Mouse (Mus musculus) kidney, adult 11 months (tissue): Measurements from ENCODE around the gene Olfr1301.

Source experiments
- DNase-seq: peaks from one replicate; pipeline ENCODE4 v3.0.0; 2022

The Olfr1301 gene

DNA sequence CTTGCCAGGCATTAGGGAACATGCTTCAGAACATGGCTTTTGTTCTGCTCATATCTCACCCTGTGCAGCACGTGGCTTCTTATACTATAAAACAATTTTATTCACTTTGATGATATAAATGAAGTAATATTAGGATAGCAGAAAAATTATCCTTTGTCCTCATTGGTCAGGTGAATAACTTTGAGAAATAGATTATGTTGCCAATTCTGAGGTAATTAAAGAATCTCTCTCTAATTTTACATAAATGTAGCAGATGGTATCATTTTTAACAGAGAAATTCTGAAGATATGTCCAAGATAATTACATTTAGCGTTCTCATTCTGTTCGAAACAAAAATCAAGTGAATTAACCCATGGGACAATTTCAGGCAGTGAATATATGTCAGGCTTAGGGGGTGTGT is at the start of gene Olfr1301:
Olfr1301 (plus strand) TSS at position 301 of the 400 bp plus-strand sequence.
- no peak for DNase-seq

DNA sequence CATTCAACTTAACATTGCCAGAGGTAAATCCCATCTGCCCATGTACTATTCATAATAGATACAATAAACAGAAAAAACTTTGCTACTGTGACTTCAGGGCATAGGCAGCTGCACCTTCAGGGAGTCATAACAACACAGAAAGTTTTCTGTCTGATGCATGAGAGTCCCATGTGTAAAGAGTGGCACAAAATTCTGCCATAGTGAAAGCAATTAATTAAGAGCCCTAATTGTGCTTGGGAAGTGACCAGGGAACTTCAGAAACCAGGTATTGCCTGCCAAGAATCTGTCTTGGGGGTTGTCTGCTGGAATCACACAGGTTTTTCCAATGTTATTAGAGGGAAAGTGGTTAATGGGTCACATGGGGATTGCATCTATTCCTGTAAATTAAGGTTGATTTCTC is 24.1 kb upstream of the Olfr1301 start:
- no peak for DNase-seq

DNA sequence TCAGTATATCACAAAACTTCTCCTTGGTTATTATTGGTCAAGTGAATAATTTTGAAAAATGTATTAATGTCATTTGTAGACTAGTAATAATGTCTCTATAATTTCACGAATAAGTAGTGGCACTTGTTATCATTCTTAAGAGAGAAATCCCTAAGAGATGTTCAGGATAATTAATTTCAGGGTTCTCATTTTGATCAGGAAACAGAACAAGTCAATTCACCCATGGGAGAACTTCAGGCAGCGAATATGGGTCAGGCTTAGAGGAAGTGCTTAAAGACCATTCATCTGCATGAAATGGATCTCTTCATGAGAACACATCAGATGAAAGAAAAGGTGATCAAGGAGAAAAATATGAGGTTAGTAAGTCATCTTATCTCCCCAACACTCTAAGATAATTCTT is 26.3 kb downstream of the Olfr1301 start, which contains the start of gene Olfr1302:
Olfr1302 (plus strand) TSS at position 301 of the 400 bp plus-strand sequence.
- DNase-seq, result no peak
